Mouse (Mus musculus) inflammation-experienced regulatory T-cells (primary cell): ENCODE data around the gene Hapln3. TPM values are rescaled to one million over a fixed set of nuclear protein-coding genes. Genes with fewer than 3 reads are reported as not detected.

ENCODE experiments used
- polyA plus RNA-seq, 2 experiments: library from polyadenylated mRNA; unstranded; fragments of 100-300 nt; shearing (Covaris generic); gene quantifications; one replicate each; pipeline ENCODE4 v1.2.1; 2017

Gene Hapln3
- 1 to 10 TPM in 1 of 2 experiments, under 1 TPM in 1; 0.24 to 2.2 TPM for polyA plus RNA-seq

GRCm38 (mm10) chr7:79130843-79131444 lies at the start of gene Hapln3:
TSS of gene Hapln3 (minus strand) at chr7:79131018.

GRCm38 (mm10) chr7:79148711-79149266 lies 18.0 kb upstream of the Hapln3 start, which contains the start of gene Mfge8:
TSS of gene Mfge8 (minus strand) at chr7:79149060.

Other genes with a start within 250 kb of the Hapln3 start
- 10 to 100 TPM; 32.4 to 42.7 TPM for gene Aen, start 235.2 kb downstream of the Hapln3 start, polyA plus RNA-seq
- gene Isg20, start 217.6 kb downstream of the Hapln3 start, polyA plus RNA-seq = 100 to 1,000 TPM in 1 of 2 experiments, 10 to 100 TPM in 1; 68.1 to 104 TPM
- under 1 TPM; 0.04 to 0.13 TPM for gene Acan, start 77.5 kb downstream of the Hapln3 start, polyA plus RNA-seq
- gene Mfge8, start 18.0 kb upstream of the Hapln3 start, polyA plus RNA-seq = 10 to 100 TPM; 19.5 to 30.7 TPM
- 1 to 10 TPM; 7.5 to 8.1 TPM for gene Abhd2, start 142.2 kb upstream of the Hapln3 start, polyA plus RNA-seq